Mouse (Mus musculus) stomach, embryonic 14.5 days (tissue): ENCODE measurements at regions not wholly inside any gene's neighbourhood (a gene's known extent, or its start where the extent isn't known, plus 50 kb on each side); places are given as distances from the start of the nearest gene placed in this dataset.

Source experiments
- ATAC-seq: fragments of 200-750 bp; cut with Nextera tagmentation; 2 replicates; pipeline ENCODE4 v1.8.0; 2017; ENCODE audit warnings: low read depth, moderate TSS enrichment; ENCODE audit not compliant: insufficient number of reproducible peaks, insufficient read depth, low FRiP score
- H3K27ac ChIP-seq: fragments of 300-500 bp; sonication (generic); 2 replicates; pipeline ENCODE4 v1.5.1; 2014; ENCODE audit warnings: mild to moderate bottlenecking, low read length, moderate library complexity, mixed read lengths
- H3K27me3 ChIP-seq: fragments of 300-500 bp; sonication (generic); 2 replicates; pipeline ENCODE4 v1.6.1; 2014; ENCODE audit warnings: low read length, control low read depth, mixed read lengths; ENCODE audit not compliant: control insufficient read depth, insufficient read depth
- H3K36me3 ChIP-seq: fragments of 300-500 bp; sonication (generic); 2 replicates; pipeline ENCODE4 v1.6.1; 2014; ENCODE audit warnings: mild to moderate bottlenecking, control low read depth, low read length, moderate library complexity, mixed read lengths; ENCODE audit not compliant: control insufficient read depth, insufficient read depth
- H3K4me1 ChIP-seq: fragments of 300-500 bp; sonication (generic); 2 replicates; pipeline ENCODE4 v1.6.1; 2014; ENCODE audit warnings: low read length, control low read depth, mixed read lengths; ENCODE audit not compliant: control insufficient read depth, insufficient read depth
- H3K4me2 ChIP-seq: fragments of 300-500 bp; sonication (generic); replicated peaks from 2 replicates; pipeline ENCODE4 v1.6.1; 2014; ENCODE audit warnings: low read depth, low read length, control low read depth
- H3K4me3 ChIP-seq: fragments of 300-500 bp; sonication (generic); 2 replicates; pipeline ENCODE4 v1.5.1; 2014; ENCODE audit warnings: low read depth, low read length, control low read depth
- H3K9ac ChIP-seq: fragments of 300-500 bp; sonication (generic); replicated peaks from 2 replicates; pipeline ENCODE4 v1.6.1; 2014; ENCODE audit warnings: low read depth, mild to moderate bottlenecking, control low read depth, low read length, moderate library complexity, mixed read lengths
- H3K9me3 ChIP-seq: fragments of 300-500 bp; sonication (generic); 2 replicates; pipeline ENCODE4 v1.6.1; 2016; ENCODE audit warnings: low read depth, low read length, control low read depth; ENCODE audit not compliant: control insufficient read depth
- WGBS: fragments of 180-500 bp; shearing (Covaris S2); extraction: QIAGEN DNeasy Blood & Tissue Kit; methylation state at CpG from one replicate; pipeline ENCODE4 v1.1.7; 2014; 5-methylcytosine and 5-hydroxymethylcytosine counted together

DNA sequence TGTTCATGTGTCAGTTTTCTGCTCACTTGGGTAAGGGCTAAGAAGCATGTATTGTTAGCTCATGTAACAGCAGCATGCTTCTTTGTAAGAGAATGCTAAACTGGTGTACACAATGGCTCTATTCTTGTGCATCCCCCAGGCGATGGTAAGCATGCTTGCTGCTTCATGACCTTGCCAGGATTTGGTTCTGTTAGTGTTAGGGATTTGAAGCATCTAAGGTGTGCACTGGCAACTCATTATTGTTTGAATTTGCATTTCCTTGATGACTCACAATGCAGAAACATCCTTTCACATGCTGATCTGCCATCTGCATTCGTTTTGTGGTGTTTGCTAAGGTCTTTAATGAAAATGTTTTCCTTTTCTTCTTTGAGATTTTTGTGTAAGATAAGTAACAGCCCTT is 382.8 kb downstream of the Plekhb2 start:
- no peak overlapping the region for H3K4me3 ChIP-seq
- H3K9ac ChIP-seq, result no peak overlapping the region
- no peaks in the 10 kb centered on the region for H3K36me3 ChIP-seq
- H3K27ac ChIP-seq, result no peak overlapping the region
- H3K4me2 ChIP-seq, result no peak overlapping the region
- no peak for ATAC-seq
- no peaks in the 10 kb centered on the region for H3K27me3 ChIP-seq
- 43% methylated on average over 2 of the region's 2 CpGs for WGBS
- H3K4me1 ChIP-seq, result no peaks in the 10 kb centered on the region
- H3K9me3 ChIP-seq, result no peaks in the 10 kb centered on the region

DNA sequence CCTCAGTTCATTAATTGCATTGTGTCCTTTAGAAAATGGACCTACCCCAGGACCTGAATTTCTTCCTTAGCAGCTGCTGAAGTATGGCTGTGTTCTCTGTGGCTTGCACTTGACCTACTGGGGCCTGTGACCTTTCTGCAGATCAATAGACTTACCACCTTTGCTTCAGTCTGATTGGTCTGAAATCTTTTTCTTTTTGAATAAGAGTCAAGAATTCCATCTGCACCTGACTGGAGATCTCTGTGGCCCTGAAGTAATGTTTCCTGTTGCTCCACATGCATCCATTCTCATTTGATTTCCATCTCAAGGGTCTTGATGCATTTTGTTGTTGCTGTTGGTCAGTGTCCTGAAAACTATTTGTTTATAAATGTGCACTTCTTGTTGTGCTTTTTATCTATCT is 388.4 kb downstream of the Plekhb2 start:
- Histone ChIP-seq H3K27me3 (no peaks in the 10 kb centered on the region), H3K9ac (no peak overlapping the region), H3K4me1 (no peaks in the 10 kb centered on the region), H3K4me3 (no peak overlapping the region), H3K27ac (no peak overlapping the region), H3K36me3 (no peaks in the 10 kb centered on the region), H3K4me2 (no peak overlapping the region), H3K9me3 (no peaks in the 10 kb centered on the region)
- ATAC-seq, result no peak

DNA sequence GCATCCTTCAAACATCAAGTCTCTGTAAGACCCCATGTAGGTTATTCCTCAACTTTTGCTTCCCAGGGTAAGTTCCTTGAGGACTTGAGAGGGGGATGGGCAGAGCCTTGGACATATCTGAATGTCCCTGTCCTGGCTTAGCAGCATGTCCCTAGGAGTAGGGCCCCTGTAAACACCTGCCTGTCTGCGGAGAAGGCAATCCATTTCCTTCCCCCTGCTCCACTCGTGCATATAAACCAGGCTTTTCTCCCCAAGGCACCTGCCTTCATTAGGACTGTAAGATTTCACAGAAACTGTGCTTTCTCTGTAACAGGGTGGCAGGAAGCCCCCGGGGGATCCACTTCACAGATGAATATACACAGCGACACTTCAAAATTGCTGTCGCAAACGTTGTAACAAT is 393.1 kb downstream of the Plekhb2 start:
- WGBS, result 58% methylated on average over 6 of the region's 6 CpGs
- no peak overlapping the region for H3K4me2 ChIP-seq
- no peak overlapping the region for H3K4me3 ChIP-seq
- no peak overlapping the region for H3K9ac ChIP-seq
- H3K36me3 ChIP-seq, result no peaks in the 10 kb centered on the region
- no peaks in the 10 kb centered on the region for H3K9me3 ChIP-seq
- H3K27me3 ChIP-seq, result no peaks in the 10 kb centered on the region
- ATAC-seq, result no peak
- no peak overlapping the region for H3K27ac ChIP-seq
- H3K4me1 ChIP-seq, result no peaks in the 10 kb centered on the region

DNA sequence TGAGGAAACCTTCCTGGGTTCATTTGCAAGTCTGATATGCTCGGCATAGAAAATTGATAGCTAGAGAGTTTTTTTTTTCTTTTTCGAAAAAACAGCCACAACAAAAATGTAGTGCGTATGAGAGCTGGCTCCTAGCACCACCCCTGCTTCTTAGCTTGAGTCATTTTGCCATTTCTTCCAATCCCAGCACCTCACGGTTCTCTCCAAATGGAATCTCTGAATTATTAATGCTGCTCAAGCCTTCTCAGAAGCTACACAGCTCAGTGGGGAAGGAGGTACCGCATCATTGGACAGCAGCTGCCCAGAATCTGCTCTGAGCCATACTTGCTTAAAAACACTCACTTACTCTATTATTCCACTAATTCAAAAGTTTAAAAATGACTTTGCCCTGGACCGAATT is 393.6 kb downstream of the Plekhb2 start:
- Histone ChIP-seq H3K4me2 (no peak overlapping the region), H3K27me3 (no peaks in the 10 kb centered on the region), H3K4me3 (no peak overlapping the region), H3K36me3 (no peaks in the 10 kb centered on the region), H3K9ac (no peak overlapping the region), H3K9me3 (no peaks in the 10 kb centered on the region), H3K27ac (no peak overlapping the region), H3K4me1 (no peaks in the 10 kb centered on the region)
- WGBS, result 52% methylated on average over 6 of the region's 6 CpGs
- no peak for ATAC-seq

DNA sequence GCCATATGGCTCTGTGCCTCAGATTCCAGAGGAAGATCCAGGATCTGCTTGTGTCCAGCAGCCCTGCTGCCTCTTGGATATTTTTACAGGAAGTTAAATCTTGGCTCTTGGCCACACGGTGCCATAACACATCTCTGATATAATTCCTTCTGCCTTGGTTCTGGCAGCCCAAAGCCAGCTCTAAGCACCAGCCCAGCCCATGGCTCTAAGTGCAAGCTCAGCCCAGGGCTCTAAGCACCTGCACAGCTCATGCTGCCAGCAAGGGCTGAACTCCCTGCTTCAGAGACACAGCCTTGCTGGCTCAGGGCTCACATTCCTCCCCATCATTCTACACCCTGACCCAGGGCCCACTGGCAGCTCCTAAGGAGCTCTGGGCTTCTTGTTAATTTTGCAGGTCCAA is 415.3 kb downstream of the Plekhb2 start:
- no peak overlapping the region for H3K27ac ChIP-seq
- H3K4me3 ChIP-seq, result no peak overlapping the region
- H3K4me1 ChIP-seq, result no peaks in the 10 kb centered on the region
- no peak overlapping the region for H3K9ac ChIP-seq
- no peaks in the 10 kb centered on the region for H3K27me3 ChIP-seq
- no peak for ATAC-seq
- H3K36me3 ChIP-seq, result no peaks in the 10 kb centered on the region
- 72% methylated on average over 1 of the region's 1 CpGs for WGBS
- H3K9me3 ChIP-seq, result no peaks in the 10 kb centered on the region
- H3K4me2 ChIP-seq, result no peak overlapping the region

DNA sequence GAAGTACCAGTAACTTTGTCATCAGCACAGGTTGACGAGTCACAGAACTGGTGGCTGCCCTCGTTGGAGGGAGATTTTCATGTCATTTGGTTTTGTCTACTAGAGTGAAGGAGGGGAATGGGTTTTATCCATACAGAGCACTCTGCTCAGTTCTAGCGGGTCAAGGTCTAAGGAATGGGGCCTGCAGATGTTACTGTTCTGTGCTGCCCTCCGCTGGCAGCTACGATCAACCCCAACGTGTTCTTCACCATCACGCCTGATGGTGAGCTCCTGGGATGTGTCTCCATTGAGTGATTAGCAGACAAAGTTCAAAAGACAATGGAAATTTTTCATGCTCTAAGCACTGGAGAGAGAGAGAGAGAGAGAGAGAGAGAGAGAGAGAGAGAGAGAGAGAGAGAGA is 416.9 kb downstream of the Plekhb2 start:
- no peaks in the 10 kb centered on the region for H3K36me3 ChIP-seq
- H3K9ac ChIP-seq, result no peak overlapping the region
- no peaks in the 10 kb centered on the region for H3K9me3 ChIP-seq
- no peak overlapping the region for H3K4me3 ChIP-seq
- WGBS, result 50% methylated on average over 7 of the region's 7 CpGs
- no peak overlapping the region for H3K4me2 ChIP-seq
- no peaks in the 10 kb centered on the region for H3K27me3 ChIP-seq
- H3K4me1 ChIP-seq, result no peaks in the 10 kb centered on the region
- ATAC-seq, result no peak
- H3K27ac ChIP-seq, result no peak overlapping the region

DNA sequence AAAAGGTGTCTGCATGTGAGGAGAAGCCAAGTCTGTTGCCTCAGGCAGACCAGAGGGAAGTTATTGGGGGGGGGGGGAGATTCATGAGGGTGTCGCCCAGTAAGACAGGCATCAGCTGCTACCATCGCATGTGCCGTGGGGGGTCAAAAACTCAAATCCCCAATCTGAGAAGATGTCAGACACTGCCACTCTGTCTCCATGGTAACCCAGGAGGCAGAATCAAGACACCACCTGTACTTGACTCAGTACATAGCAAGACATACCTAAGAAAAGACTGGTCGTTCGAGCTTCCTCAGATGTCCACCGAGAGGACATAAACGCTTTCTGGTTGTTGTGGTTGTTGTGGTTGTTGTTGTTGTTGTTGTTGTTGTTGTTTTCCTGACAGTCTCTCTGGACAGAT is 418.1 kb downstream of the Plekhb2 start:
- Histone ChIP-seq H3K9me3 (no peaks in the 10 kb centered on the region), H3K9ac (no peak overlapping the region), H3K27me3 (no peaks in the 10 kb centered on the region), H3K27ac (no peak overlapping the region), H3K36me3 (no peaks in the 10 kb centered on the region), H3K4me1 (no peaks in the 10 kb centered on the region), H3K4me3 (no peak overlapping the region), H3K4me2 (no peak overlapping the region)
- WGBS, result 76% methylated on average over 5 of the region's 7 CpGs
- no peak for ATAC-seq

DNA sequence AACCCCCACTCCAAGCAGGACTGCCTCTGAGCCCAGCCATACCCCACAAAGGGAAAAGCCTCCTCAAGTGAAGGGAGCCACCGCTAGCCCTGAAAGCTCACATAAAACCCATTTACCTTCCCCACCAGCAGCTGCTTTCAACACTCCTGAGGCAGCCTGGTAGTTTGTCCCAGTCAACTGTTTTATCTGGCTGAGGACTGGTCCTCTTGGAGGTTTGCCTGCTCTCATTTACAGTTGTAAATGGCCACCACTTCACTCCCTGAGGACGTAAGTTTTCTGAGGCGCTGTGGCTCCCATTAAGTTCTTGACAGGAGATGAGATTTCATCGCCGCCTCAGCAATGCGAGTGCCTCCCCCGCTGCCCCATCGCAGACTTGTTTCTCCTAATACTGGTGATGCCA is 425.2 kb downstream of the Plekhb2 start:
- Histone ChIP-seq H3K4me3 (no peak overlapping the region), H3K9me3 (no peaks in the 10 kb centered on the region), H3K4me2 (no peak overlapping the region), H3K9ac (no peak overlapping the region), H3K27ac (no peak overlapping the region), H3K36me3 (no peaks in the 10 kb centered on the region), H3K27me3 (no peaks in the 10 kb centered on the region), H3K4me1 (no peaks in the 10 kb centered on the region)
- WGBS, result 92% methylated on average over 8 of the region's 8 CpGs
- no peak for ATAC-seq
